Mouse (Mus musculus) Patski (cell line): ENCODE measurements at regions not wholly inside any gene's neighbourhood (a gene's known extent, or its start where the extent isn't known, plus 50 kb on each side); places are given as distances from the start of the nearest gene placed in this dataset.

ENCODE experiments used
- ATAC-seq: fragments of 100-300 bp; one replicate; pipeline ENCODE4 v1.8.0; 2021
- CTCF ChIA-PET: fragments of 350-600 bp; sonication (Branson Sonifier 250); formaldehyde crosslinking; loops from one replicate; lab custom pipeline; 2022; ENCODE audit warnings: inconsistent platforms; lab: Charles Lee
- POLR2A ChIA-PET: fragments of 350-600 bp; sonication (Branson Sonifier 250); formaldehyde crosslinking; loops from one replicate; lab custom pipeline; 2022; ENCODE audit warnings: antibody characterized with exemption, inconsistent platforms; lab: Charles Lee
- DNase-seq: peaks from one replicate; pipeline ENCODE4 v3.0.0-alpha.2; 2011; ENCODE audit warnings: low read depth, low spot score
- H3K27me3 ChIP-seq: fragments of 371-371 bp; one replicate; pipeline ENCODE4 v1.5.1; 2021
- CTCF ChIP-seq: fragments of 100-300 bp; IDR thresholded peaks from one replicate; pipeline ENCODE4 v1.5.1; 2021
- in situ Hi-C: fragments of 300-500 bp; cut with MboI; formaldehyde crosslinking; loops from 3 replicates; pipeline ENCODE4 v1.11.1; 2018; ENCODE audit warnings: low pct_unique_long_range_greater_than_20kb, mixed read lengths

DNA sequence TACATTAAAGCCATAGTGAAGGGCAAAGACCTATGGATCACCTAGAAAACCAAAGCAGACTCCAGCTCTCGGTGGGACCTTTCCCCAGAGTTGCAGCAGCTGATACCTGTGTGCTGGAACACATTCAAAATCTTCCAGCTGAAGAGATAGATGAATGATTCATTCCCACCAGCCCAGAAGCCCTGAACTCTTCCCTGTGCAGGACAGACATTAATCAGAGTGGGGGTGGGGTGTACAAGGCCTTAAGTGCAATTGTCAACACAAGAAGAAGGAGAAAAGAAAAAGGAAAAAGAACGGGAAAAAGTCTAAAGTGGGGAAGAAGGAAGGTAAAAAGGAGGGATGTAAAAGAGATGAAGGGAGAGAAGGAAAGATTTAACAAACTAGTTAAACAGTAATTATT is 100.9 kb upstream of the Zfand5 start:
- ChIA-PET POLR2A (no interaction called here), CTCF (no interaction called here)
- ATAC-seq (no peak), DNase-seq (no peak)
- TF ChIP-seq CTCF: no peak
- no peaks in the 10 kb centered on the region for H3K27me3 ChIP-seq
- in situ Hi-C loops: no loop called here

DNA sequence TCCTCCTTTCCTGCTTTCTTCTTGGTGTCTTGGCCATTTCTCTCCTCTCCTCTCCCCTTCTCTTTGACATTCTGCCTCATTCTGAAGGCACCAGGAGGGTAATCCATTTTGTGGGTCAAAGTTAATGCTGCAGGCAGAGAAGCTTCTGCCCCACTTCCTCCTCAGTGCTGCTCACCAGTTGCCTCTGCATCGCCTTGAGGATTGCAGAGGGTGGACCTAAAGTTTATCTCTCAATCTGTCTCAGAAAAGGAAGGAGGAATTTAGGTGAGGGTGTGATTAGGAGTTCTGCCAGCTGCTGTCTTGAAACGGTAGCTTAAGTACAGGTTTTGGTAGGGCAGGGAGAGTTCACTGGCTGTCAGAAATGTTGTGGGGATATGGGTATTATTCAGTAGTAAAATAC is 101.3 kb upstream of the Zfand5 start:
- in situ Hi-C loops: no loop called here
- ChIA-PET POLR2A (no interaction called here), CTCF (no interaction called here)

DNA sequence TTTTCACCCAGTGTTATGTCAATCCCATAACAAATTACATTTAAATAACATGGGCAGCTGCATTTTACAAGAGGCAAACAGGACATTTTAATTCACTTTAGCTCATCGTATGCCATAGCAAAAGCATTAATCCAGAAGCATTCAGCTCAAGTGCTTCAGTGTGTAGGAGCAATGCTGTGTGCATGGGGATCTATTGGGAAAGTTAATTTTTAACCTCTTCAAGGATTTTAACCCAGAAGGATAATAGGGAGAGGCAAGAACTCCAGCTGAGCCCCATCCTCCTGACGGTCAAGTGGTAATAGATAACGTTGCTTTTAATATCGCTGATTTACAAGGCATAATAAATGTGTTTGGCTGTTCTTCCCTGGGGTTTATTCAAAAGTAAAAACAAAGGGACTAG is 105.1 kb upstream of the Zfand5 start:
- no peak for TF ChIP-seq CTCF
- ChIA-PET POLR2A (interaction anchor here (0.6 kb wide), 1 partner anchor 60 kb away, joined by 4 read pairs; no protein-coding TSS in a partner anchor), CTCF (no interaction called here)
- DNase-seq (no peak), ATAC-seq (no peak)
- no peaks in the 10 kb centered on the region for H3K27me3 ChIP-seq
- in situ Hi-C loops: loop anchor here (10.0 kb wide), 1 partner anchor 132 kb away; no protein-coding TSS in a partner anchor

More for the DNA sequence above, 101.3 kb upstream of the Zfand5 start:
- no peak for DNase-seq
- TF ChIP-seq CTCF: no peak
- no peaks in the 10 kb centered on the region for H3K27me3 ChIP-seq
- ATAC-seq: no peak

DNA sequence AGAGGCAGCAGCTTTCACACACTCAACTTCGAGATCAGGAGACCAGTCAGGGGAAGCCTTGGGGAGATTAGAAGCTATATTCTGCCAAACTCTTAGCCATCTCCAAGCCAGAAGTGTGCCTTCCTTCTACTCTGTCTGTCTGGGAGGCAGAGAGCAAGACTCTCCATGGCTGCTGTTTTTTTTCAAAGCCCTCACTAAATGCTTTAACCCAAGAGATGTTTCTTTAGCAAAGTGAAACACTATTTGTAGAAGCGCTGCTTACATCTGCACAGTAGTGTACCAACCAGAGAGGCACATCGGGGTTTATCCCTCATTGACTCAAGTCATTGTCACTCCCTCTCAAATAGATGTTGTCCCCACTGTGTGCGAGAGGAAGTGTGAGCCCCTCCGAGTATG is 105.6 kb upstream of the Zfand5 start:
- ChIA-PET POLR2A (no interaction called here), CTCF (interaction anchor here (1.2 kb wide), 1 partner anchor 61 kb away, joined by 3 read pairs; no protein-coding TSS in a partner anchor)
- no peaks in the 10 kb centered on the region for H3K27me3 ChIP-seq
- in situ Hi-C loops: loop anchor here (10.0 kb wide), 1 partner anchor 132 kb away; no protein-coding TSS in a partner anchor
- ATAC-seq: no peak
- no peak for DNase-seq
- no peak for TF ChIP-seq CTCF

DNA sequence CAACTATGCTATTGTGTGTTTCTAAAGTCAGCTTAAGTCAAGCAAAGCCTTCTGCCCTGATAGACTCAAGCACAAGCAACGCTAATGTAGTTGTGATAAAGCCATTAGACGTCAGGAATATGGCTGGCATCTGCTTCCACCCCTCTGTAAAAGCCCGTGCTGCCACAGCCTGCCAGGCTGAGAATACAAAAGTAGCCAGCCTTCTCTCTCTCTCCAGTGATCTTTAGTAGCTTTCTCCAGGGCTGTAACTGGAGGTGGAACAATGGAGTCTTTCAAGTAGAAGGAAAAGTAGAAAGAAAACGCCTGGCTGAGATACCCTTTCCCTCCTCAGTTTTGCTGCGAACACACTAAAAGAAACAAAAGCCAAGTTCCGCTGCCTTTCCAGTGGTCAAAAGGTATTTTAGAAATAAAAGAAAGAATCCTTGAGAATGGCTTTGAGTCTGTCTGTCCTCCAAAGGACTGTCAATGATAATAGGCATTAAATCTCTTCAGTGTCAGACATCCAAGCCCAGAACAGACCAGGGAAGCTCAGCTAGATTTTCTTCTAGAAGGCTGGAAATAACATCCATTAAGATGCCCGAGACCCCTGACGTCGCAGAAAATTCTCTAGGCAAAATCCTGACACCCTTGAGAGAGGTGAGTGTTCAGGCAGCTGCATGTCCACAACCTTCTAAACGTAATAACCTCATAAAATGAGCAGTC is 106.2 kb upstream of the Zfand5 start:
- CTCF ChIA-PET: interaction anchor here (0.6 to 1.2 kb wide), 3 partner anchors 29 to 62 kb away, joined by 3 read pairs; no protein-coding TSS in a partner anchor
- no peak for DNase-seq
- in situ Hi-C loops: loop anchor here (10.0 kb wide), 1 partner anchor 131 kb away; no protein-coding TSS in a partner anchor
- no peak for TF ChIP-seq CTCF
- no peaks in the 10 kb centered on the region for H3K27me3 ChIP-seq
- peak; percentile 28 for ATAC-seq
- POLR2A ChIA-PET: no interaction called here

DNA sequence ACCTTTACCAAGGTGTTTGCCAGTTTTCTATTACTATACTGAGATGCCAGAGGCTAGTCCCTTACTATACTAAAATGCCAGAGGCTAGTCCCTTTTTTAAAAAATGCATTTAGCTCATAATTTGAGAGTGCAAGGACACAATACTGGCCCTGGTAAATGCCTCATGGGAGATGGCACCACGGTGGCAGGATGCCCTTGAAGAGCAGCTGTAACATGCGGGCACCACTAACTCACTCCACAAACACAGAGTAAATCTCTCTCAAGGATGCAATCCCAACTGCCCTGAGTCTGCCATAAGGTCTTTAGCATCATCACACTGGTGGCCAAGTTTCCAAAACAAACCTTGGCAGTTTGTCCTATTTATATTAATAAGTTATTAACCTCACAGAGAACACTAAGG is 108.1 kb upstream of the Zfand5 start:
- TF ChIP-seq CTCF: no peak
- ATAC-seq (no peak), DNase-seq (no peak)
- CTCF ChIA-PET: interaction anchor here (1.2 to 1.4 kb wide), 2 partner anchors 10 to 64 kb away, joined by 3 read pairs; no protein-coding TSS in a partner anchor
- in situ Hi-C loops: loop anchor here (10.0 kb wide), 1 partner anchor 129 kb away; no protein-coding TSS in a partner anchor
- H3K27me3 ChIP-seq: no peaks in the 10 kb centered on the region
- POLR2A ChIA-PET: interaction anchor here (1.5 kb wide), 1 partner anchor 50 kb away, joined by 3 read pairs; no protein-coding TSS in a partner anchor

DNA sequence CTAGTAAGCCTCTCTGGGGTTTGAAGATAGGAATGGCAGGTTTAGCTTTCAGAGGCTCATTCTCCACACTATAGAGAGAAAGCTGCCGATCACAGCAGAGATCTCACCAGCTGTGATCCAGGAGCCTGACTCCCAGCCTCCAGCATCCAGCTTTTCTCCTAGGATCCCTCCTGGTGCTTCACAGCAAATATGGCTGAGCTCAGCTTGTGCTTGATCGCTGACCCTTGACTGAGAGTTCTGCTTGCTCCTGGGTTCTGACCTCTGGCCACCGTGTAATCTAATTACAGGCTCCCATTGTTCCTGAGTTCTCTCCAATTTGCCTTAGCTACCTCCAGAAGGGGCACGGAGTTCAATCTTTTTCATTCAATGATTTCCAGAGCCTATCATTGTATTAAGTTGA is 111.1 kb upstream of the Zfand5 start:
- H3K27me3 ChIP-seq: no peaks in the 10 kb centered on the region
- ChIA-PET POLR2A (interaction anchor here (1.3 to 1.5 kb wide), 2 partner anchors 55 to 112 kb away, joined by 3 to 11 read pairs; partner anchors contain the start of gene Zfand5), CTCF (interaction anchor here (1.6 kb wide), 1 partner anchor 36 kb away, joined by 3 read pairs; no protein-coding TSS in a partner anchor)
- in situ Hi-C loops: loop anchor here (10.0 kb wide), 1 partner anchor 126 kb away; no protein-coding TSS in a partner anchor
- ATAC-seq (no peak), DNase-seq (no peak)
- TF ChIP-seq CTCF: no peak

DNA sequence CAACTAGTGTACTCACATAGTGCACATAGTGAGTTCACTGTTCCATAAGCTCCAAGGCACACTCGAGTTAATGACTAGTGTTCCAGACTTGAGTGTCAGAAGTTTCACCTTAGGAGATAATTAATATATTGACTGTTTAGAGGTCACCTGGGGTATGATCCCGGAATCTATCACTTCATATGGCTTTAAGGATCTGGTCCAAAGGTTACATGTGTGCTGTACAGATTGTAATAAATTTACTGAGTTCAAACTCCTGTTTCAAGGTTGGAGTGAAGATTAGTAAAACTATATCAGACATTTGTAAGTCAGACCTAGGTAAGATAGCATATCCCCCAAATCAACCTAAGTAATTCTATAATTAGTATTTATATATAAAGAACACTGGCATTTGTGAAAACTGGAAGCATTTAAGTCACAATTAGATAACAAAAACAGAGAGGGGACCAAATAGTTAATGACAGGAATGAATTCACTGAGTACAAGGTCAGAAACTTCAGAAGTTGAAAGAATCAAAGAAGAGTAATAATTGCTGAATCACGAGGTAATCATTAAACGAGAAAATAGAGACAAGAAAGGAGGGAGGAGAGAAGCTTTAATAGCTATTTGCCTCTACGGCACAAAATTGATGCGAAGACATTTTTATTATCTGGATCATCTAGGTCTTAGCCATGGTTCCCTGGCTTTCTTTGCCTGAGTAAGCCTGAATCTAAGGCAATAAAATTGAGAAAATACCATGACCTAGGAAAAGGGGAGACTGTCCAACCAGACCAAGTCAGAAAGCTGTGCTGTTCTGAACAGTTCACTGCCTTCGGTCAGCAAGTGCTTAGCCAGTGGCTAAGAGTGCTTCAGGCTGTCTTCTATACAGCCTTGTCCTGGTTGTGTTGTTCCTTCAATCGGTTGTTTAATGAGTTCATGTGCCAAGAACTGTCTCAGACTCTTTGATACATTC is 112.6 kb upstream of the Zfand5 start:
- DNase-seq (peak; percentile 92), ATAC-seq (peak; percentile 99)
- no peak for TF ChIP-seq CTCF
- ChIA-PET POLR2A (interaction anchor here (0.5 to 1.5 kb wide), 6 partner anchors 9 to 113 kb away, joined by 3 to 11 read pairs (median 3); partner anchors contain the start of gene Zfand5), CTCF (interaction anchor here (0.6 to 1.9 kb wide), 12 partner anchors 11 to 116 kb away, joined by 3 to 6 read pairs (median 3); no protein-coding TSS in a partner anchor)
- in situ Hi-C loops: loop anchor here (5.0 to 10.0 kb wide), 3 partner anchors 52 to 125 kb away; partner anchors contain the start of gene Zfand5
- no peaks in the 10 kb centered on the region for H3K27me3 ChIP-seq

DNA sequence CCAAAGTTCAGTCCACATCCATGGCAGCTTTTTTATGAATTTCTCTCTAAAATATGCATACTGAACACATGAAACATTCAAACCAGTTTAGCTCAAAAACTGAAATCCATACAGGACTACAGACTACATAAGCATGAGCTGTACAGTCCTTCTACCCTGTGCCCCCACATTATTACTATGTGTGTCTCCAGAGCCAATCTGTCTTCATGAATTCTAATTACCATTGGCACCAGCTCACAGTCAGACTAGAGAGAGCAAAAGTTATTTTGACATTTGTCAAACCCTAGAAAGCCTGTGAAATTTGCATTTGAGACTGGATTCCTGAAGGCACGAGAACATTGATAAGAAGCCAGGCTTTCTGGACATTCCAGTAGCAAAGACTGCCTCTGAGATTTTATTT is 117.9 kb upstream of the Zfand5 start:
- no peak for DNase-seq
- in situ Hi-C loops: no loop called here
- ATAC-seq: no peak
- POLR2A ChIA-PET: interaction anchor here (1.0 kb wide), 1 partner anchor 120 kb away, joined by 3 read pairs; no protein-coding TSS in a partner anchor
- H3K27me3 ChIP-seq: no peaks in the 10 kb centered on the region
- TF ChIP-seq CTCF: no peak
- CTCF ChIA-PET: interaction anchor here (1.1 to 2.1 kb wide), 3 partner anchors 10 to 14 kb away, joined by 3 to 8 read pairs (median 3); no protein-coding TSS in a partner anchor

DNA sequence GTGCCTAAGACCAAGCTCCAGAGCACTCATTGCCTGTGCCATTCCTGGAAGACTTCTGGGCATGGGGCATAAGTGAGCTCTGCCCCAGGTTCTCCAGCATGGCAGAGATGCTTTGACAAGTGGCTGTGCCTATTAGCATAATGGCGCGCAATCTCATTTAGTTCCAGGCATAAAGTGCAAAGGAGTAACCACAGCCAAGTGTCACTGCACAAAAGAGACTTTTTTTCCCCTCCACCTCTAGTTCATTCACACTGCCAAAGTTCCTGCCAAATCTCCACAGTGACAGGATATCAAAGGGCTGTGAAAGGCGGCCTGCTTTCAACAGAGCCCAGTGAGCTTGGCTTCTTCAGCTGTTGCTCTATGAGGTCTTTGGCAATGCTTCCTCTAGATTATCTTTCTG is 120.1 kb upstream of the Zfand5 start:
- no peak for DNase-seq
- ChIA-PET CTCF (interaction anchor here (1.3 to 1.5 kb wide), 3 partner anchors 9 to 45 kb away, joined by 3 to 5 read pairs (median 3); no protein-coding TSS in a partner anchor), POLR2A (no interaction called here)
- TF ChIP-seq CTCF: no peak
- ATAC-seq: no peak
- in situ Hi-C loops: no loop called here
- H3K27me3 ChIP-seq: no peaks in the 10 kb centered on the region
